Mouse (Mus musculus): ENCODE results near the gene Nsun4.
A peak's percentile ranks its signal among the peaks of the same experiment; 100 is the strongest.

Nsun4 gene

DNA sequence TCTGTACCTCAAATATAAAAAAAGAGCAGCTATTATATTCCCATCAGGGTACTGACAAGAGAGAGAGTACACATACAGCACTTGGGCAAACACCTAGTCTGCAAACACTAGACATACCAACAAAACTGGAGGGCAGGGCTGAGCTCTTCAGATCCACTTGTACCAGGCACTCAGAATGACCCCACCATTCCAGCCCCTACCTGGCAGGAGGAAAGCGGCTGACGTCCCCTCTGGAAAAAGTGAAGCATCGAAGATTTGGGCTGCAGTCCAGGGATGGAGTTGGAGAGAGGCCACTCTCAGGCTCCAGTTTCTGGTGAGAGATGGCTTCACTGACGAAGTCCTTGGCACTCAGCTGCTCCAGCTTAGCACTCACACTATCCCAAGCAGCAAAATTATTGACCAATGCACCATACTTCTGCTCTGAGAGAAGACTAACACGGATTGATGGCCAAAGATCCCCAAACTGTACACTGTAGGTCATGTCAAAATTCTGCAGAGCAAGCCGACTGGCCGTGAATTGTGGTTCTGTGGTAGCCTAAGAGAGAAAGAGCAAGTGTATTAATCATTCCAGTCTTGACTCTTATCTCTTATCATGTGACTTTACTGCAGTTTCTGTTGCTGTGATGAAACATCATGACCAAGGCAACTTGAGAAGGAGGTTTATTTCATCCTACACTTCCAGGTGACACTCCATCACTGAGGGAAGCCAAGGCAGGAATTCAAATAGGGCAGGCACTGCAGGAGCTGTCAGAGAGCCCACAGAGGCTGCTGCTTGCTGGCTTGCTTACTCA is 5.4 kb downstream of the Nsun4 start:
- DNase-seq (ENCODE audit: low spot score in 2 of 2) = no peak

- no peak for DNase-seq (ENCODE audit: low spot score in 2 of 2)
Observed at GRCm38 (mm10) chr4:116047681-116048080, 6.0 kb downstream of the Nsun4 start.

DNA sequence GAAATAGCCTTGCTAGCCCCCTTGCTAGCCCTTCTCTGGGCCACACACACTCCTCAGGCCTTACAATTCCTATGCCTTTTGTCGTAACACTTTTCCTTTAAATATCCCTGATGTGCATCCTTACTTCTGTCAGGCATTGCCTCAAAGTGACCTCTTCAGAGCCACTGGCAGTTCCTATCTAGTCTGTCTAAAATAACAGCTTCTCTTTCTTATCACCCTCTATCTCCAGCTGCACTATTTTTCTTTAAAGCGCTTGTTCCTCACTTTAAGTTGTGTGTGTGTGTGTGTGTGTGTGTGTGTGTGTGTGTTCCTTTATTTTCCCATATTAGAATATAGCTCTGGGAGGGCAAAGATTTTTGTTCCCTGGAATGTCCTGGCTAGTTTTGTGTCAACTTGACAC is 7.1 kb downstream of the Nsun4 start:
- DNase-seq (ENCODE audit: low spot score in 2 of 2) = no peak

GRCm38 (mm10) chr4:116042186-116042585 is 11.5 kb downstream of the Nsun4 start:
- no peak for DNase-seq (ENCODE audit: low spot score in 2 of 2)

DNA sequence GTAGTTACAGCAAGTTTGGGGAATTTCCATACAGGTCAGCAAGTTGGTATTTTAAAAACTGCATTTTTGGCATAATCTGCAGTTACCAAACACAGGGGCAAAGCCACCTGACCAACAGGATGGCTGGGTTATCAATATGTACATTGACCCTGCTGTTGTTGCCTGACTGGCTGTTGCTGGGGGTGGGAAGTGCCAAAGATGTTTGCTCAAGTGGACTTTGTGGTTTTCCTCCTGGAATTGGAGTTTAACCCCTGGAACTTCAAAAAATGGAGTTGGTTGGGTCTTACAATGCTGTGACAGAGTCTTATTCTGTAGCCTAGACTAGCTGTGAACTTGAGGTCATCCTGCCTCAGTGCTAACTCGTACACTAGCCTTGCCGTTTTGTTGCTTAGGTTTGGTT is 13.2 kb downstream of the Nsun4 start:
- no peak for DNase-seq (ENCODE audit: low spot score in 2 of 2)

DNA sequence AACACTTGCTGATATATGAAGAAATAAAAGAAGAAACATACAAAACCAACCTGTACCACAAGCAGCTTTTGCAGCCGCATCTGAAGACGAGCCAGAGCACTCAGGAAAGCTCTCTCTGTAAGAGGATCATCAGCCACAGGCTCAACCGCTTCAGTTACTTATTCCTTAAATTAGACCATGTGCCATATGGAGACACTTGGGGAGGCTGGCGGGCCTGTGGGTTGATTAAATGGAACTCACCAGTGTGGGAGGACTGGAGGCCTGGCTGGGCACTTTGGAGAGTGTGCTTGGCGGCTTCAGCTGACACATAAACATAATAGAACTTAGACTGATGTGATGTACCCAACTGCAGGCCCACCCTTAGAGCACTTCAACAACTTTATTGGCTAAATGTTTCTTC is 20.3 kb downstream of the Nsun4 start:
- DNase-seq (ENCODE audit: low spot score in 2 of 2) = no peak

DNA sequence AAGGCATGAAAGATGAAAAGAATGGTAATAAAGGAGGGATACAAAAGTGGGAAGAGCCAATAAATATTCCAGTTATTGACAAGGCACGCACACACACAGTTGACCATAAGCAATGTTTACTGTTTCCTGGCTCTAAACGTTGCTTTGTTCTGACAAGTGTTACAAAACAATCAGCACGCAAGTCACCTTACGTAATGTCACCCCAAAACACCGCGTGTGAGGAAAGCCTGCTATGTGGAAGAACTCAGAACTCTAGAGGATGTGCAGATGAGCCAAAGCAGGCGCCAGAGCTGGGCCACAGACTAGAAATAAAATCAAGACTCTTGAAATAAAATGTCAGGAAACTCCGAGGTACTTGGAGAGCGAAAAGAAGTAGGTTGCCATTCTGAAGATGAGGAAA is 20.8 kb downstream of the Nsun4 start:
- DNase-seq (ENCODE audit: low spot score in 2 of 2) = no peak

DNA sequence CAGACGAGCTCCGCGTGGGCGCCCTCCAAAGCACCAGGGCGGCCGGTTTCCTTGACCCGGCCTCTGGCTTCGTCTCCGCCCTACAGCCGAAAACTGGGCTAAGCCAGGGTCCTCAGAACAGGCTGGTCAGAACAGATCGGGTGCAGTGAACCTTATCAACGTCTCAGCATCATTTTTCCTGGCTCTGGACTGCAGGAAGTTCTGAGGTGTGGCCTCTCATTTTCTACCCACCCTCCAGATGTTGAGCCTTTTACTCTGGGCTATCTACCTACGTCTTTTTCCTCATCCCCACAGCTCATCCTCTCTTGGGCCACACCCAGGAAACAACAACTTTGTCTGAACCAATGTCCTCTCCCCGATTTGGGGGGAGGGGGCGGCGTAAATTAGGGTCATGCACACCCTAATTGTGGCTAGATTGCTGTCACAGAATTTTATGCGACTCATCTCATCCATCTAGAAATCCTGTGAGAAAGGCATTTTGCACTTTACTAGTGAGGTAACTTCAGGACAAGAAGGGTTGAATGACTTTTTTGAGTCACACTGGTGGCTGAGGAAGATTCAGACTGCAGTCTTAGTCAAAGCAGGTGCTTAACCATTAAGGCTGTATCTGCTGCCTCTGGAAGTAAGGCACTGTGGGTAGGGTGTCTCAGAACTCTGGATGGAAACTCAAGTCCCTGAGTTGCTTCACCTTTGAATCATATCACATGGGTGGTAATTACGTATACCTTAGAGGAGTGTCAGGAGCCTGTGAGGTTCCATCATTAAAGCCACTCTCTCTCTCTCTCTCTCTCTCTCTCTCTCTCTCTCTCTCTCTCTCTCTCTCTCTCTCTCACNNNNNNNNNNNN is 35.6 kb downstream of the Nsun4 start, which contains the start of gene Faah:
Faah (minus strand) TSS at position 25 of the 845 bp plus-strand sequence.
- DNase-seq (ENCODE audit: low spot score in 2 of 2) = no peak

DNA sequence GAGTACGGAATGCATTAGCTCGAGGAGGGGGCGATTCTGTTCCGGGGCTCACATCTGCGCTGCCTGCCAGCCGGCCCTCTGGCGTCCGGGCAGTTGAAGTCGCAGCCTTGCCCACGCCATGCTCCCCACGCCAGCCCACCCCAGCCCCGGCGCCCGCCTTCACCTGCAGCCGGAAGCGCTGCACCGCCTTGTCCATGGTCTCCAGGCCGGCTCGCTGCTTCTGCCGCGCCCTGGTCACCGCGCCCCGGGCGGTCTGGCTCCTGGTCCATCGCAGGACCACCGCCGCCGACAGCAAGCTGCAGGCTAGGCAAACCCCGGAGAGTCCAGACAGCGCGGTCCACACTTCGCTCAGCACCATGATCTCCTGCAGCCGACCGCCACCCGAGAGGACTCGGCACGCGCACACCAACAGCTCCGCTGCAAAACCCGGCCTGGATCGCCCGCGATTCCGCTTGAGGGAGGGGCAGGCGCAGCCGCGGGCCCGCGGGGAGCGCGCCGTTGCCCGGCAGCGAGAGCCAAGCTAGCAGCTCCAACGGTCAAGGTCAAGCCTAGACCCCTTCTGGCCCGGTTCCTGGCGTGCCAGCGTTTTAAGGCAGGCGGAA is 36.3 kb downstream of the Nsun4 start:
- peak; percentile 47 to 69 for DNase-seq (ENCODE audit: low spot score in 2 of 2)

- DNase-seq (ENCODE audit: low spot score in 2 of 2) = no peak
Observed at GRCm38 (mm10) chr4:116016862-116017299, 36.8 kb downstream of the Nsun4 start.

- DNase-seq (ENCODE audit: low spot score in 2 of 2) = no peak
Observed at GRCm38 (mm10) chr4:116016396-116016795, 37.3 kb downstream of the Nsun4 start.

- no peak for DNase-seq (ENCODE audit: low spot score in 2 of 2)
Observed at GRCm38 (mm10) chr4:116015996-116016395, 37.7 kb downstream of the Nsun4 start.

GRCm38 (mm10) chr4:116015502-116015901 is 38.2 kb downstream of the Nsun4 start:
- no peak for DNase-seq (ENCODE audit: low spot score in 2 of 2)

GRCm38 (mm10) chr4:116010186-116010585 is 43.5 kb downstream of the Nsun4 start:
- DNase-seq (ENCODE audit: low spot score in 2 of 2) = no peak

- DNase-seq (ENCODE audit: low spot score in 2 of 2) = no peak
Observed at GRCm38 (mm10) chr4:116001206-116001605, 52.5 kb downstream of the Nsun4 start.

DNA sequence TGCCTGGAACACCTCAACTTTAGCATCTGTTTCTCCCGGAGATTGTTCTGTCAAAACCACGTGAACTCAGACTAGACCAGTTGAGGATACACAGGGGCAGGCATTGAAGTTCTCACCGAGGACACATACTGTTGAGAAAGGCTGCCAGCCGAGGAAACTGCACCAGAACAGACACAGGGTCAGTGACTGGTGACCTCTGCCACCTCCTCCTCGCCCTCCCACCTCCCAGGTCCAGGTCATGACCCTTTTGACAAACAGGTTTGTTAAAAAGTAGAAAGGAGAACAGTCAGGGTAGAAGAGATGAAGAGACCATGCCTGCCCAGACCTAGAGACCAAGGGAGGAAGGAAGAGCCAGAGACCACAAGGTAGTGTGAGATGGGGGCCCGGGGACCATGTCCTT is 53.0 kb downstream of the Nsun4 start:
- DNase-seq (ENCODE audit: low spot score in 2 of 2) = no peak

DNA sequence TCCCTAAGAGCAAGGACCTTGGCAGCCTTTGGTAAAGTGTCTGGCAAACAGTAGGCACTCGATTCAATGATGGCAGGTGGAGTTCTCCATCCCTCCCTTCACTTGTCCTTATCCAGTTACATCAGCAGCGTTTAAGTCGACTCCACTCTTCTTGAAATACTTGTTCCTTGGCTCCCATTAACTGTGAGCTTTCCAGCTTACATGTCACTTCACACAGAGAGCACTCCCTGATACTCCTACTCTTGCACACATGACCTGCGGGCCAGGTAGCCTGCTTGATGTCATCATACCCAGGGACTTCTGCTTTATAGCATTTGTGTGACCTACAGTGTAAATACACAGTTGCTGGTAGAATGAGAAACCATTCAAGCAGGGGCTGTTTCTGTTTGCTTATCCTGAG is 56.9 kb downstream of the Nsun4 start:
- no peak for DNase-seq (ENCODE audit: low spot score in 2 of 2)

DNA sequence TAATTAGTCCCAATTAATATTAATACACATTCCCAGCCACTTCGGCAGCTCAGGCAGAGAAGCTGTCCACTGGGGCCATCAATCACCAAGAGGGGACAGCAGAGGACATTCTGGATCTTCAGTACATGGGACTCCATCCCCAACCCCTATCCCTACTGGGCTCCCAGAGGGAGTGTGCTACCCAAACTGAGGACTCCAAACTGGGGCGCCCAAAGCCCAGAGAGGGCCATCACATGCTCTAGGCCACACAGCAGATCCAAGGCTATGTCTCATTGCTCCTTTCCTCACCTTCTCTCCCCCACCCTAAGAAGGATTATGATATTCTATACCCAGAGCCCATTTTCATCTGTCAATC is 58.3 kb downstream of the Nsun4 start:
- DNase-seq (ENCODE audit: low spot score in 2 of 2) = no peak

DNA sequence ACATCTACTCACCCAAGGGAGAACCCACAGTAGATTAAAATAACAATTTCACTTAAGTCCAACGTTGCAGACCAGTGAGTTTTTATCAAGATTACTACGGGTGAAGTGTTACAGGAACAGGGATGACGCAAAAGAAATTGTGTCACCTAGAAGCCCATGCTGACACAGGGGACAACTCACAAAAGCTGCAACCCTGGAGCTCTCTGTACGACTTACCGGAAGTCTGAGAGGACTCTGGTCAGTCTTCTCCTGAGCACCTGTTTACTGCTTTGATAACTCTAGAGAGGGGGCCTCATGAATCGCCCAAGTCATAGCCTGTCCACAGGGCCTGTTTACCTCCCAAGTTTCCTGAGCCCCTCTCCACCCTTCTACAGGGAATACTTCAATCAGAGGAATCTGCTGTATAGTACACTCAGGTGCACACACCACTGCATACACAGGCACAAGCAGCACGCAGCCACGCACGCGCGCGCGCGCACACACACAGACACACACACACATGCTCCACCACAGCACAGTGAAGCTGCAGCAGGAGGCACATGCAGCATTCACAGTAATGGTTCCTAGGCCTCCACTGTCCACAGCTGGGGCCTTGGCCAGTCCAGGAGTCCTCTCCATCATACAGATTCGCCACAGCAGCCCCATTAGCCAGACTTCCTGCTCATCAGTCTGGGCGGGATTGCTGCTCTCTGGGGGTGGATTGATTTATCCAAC is 58.9 kb downstream of the Nsun4 start:
- DNase-seq (ENCODE audit: low spot score in 2 of 2) = no peak

- DNase-seq (ENCODE audit: low spot score in 2 of 2) = no peak
Observed at GRCm38 (mm10) chr4:115989382-115989781, 64.3 kb downstream of the Nsun4 start.

GRCm38 (mm10) chr4:115987858-115988530 is 65.7 kb downstream of the Nsun4 start:
- DNase-seq (ENCODE audit: low spot score in 2 of 2) = no peak
